8 mouse cellular contexts compared by ENCODE assay signal in genomic region chr16:35023138-35023735, GRCm38 (mm10). TPM values are rescaled to one million over a fixed set of nuclear protein-coding genes. Genes with fewer than 3 reads are reported as not detected.
A peak's percentile ranks its signal among the peaks of the same experiment; 100 is the strongest.
DNase-seq lines count a peak whose midpoint lies in the region; ATAC-seq and TF ChIP-seq lines count a peak whose summit lies in the region.

No protein-coding gene starts in this region.

- H3K4me2 ChIP-seq in hindbrain, embryonic 16.5 days (ENCODE audit: low read length), result peak overlapping the region; percentile 63
- H3K4me2 ChIP-seq in neural tube, embryonic 12.5 days (replicated peaks), result peak overlapping the region; percentile 68

- no peak for TF ChIP-seq POLR2A in lung, adult 2 months (IDR thresholded peaks at IDR 0.05; ENCODE audit: borderline replicate concordance, extremely low read depth, low read depth, low read length)
- TF ChIP-seq POLR2A in cortical plate, adult 2 months (IDR thresholded peaks at IDR 0.05; ENCODE audit: extremely low read depth, insufficient read depth, low read length), result no peak

- 25% methylated on average over 8 of the region's 8 CpGs for WGBS in lung, adult 2 months
- WGBS in hindbrain, embryonic 16.5 days, result 5% methylated on average over 8 of the region's 8 CpGs
- WGBS in neural tube, embryonic 12.5 days, result 1% methylated on average over 8 of the region's 8 CpGs

- H3K9me3 ChIP-seq in hindbrain, embryonic 16.5 days (ENCODE audit: control insufficient read depth, low read length), result no peaks in the 10 kb centered on the region
- H3K9me3 ChIP-seq in neural tube, embryonic 12.5 days, result no peaks in the 10 kb centered on the region

- TF ChIP-seq CTCF in lung, adult 2 months (IDR thresholded peaks at IDR 0.05; ENCODE audit: insufficient read depth, low read length), result no peak
- no peak for TF ChIP-seq CTCF in cortical plate, adult 2 months (IDR thresholded peaks at IDR 0.05; ENCODE audit: extremely low read depth, insufficient read depth, low read length)

- 0 out of 2 replicates have a peak, but pooled peaks cover 3% of the 10 kb centered on the region for H3K36me3 ChIP-seq in hindbrain, embryonic 16.5 days (ENCODE audit: control insufficient read depth, insufficient read depth, low read length)
- peaks cover 3% of the 10 kb centered on the region for H3K36me3 ChIP-seq in neural tube, embryonic 12.5 days

- no peak overlapping the region for H3K27ac ChIP-seq in cortical plate, adult 2 months (ENCODE audit: insufficient read depth, low read length)
- no peak overlapping the region for H3K27ac ChIP-seq in hindbrain, embryonic 16.5 days (ENCODE audit: low read depth, low read length)
- no peak overlapping the region for H3K27ac ChIP-seq in neural tube, embryonic 12.5 days

- peaks cover 9% of the 10 kb centered on the region for H3K27me3 ChIP-seq in hindbrain, embryonic 16.5 days (replicated peaks; ENCODE audit: control insufficient read depth, insufficient read depth, low read length)
- H3K27me3 ChIP-seq in neural tube, embryonic 12.5 days (replicated peaks), result peaks cover 3% of the 10 kb centered on the region; the same call in 1 of the 2 replicates

- H3K4me1 ChIP-seq in lung, adult 2 months (ENCODE audit: control insufficient read depth, insufficient read depth, low read length), result no peaks in the 10 kb centered on the region
- no peaks in the 10 kb centered on the region for H3K4me1 ChIP-seq in cortical plate, adult 2 months (ENCODE audit: control insufficient read depth, insufficient read depth, low read length)
- H3K4me1 ChIP-seq in hindbrain, embryonic 16.5 days (ENCODE audit: control insufficient read depth, insufficient read depth, low read depth, low read length), result peaks cover 11% of the 10 kb centered on the region
- H3K4me1 ChIP-seq in neural tube, embryonic 12.5 days, result 0 out of 2 replicates have a peak, but pooled peaks cover 2% of the 10 kb centered on the region

- ATAC-seq in hindbrain, embryonic 16.5 days, result no peak
- no peak for ATAC-seq in neural tube, embryonic 12.5 days (ENCODE audit: low FRiP score, low read depth)
- no peak for ATAC-seq in megakaryocyte-erythroid progenitor cell, adult 5-6 weeks (replicated peaks; ENCODE audit: low FRiP score, low TSS enrichment, poor library complexity, severe bottlenecking)

- peak overlapping the region; percentile 81 for H3K9ac ChIP-seq in hindbrain, embryonic 16.5 days (ENCODE audit: low read depth, low read length)
- peak overlapping the region; percentile 78; the same call in 1 of the 2 replicates for H3K9ac ChIP-seq in neural tube, embryonic 12.5 days

- peak overlapping the region; percentile 69 for H3K4me3 ChIP-seq in lung, adult 2 months (replicated peaks; ENCODE audit: extremely low read depth, low read depth, low read length)
- H3K4me3 ChIP-seq in cortical plate, adult 2 months (ENCODE audit: insufficient read depth, low read length), result peak overlapping the region; percentile 75
- peak overlapping the region; percentile 73 for H3K4me3 ChIP-seq in hindbrain, embryonic 16.5 days (ENCODE audit: low read length)
- H3K4me3 ChIP-seq in neural tube, embryonic 12.5 days, result peak overlapping the region; percentile 81

- DNase-seq in lung, adult 2 months, result no peak
- DNase-seq in lung, postnatal 10 days, result no peak
- DNase-seq in adrenal gland, postnatal 10 days, result no peak
- DNase-seq in adrenal gland, adult 18-20 months (ENCODE audit: low spot score in 2 of 2), result no peak

RNA-seq across cellular contexts. Expression of gene Hacd2, which starts 1.0 kb away (rescaled TPM):
- 22.5 and 22.7 TPM in 2 replicates for polyA plus RNA-seq in lung, adult 2 months (2012; rRNA removed)
- polyA plus RNA-seq in cortical plate, adult 2 months (2012; rRNA removed), result 38.2 and 42.7 TPM in 2 replicates
- polyA plus RNA-seq in hindbrain, embryonic 16.5 days (2015; fragmentation: Nextera tagmentation; extraction: Ambion mirVana), result 47.3 and 49.9 TPM in 2 replicates
- polyA plus RNA-seq in neural tube, embryonic 12.5 days (2016; fragmentation: Nextera tagmentation; extraction: Ambion mirVana), result 36.0 and 47.8 TPM in 2 replicates
- 10 to 100 TPM; 33.2 to 50.3 TPM for total RNA-seq in adrenal gland, postnatal 10 days (2021)
- 10 to 100 TPM; 63.6 to 64.9 TPM for total RNA-seq in adrenal gland, adult 18-20 months (2021)
- 16.3 and 34.3 TPM in 2 replicates for total RNA-seq in megakaryocyte-erythroid progenitor cell, adult 5-6 weeks (2014; fragmentation: Nextera tagmentation)
- 6.4 and 8.9 TPM in 2 replicates for total RNA-seq in megakaryocyte-erythroid progenitor cell, adult 5-6 weeks (2017)
